Mouse (Mus musculus) stomach, postnatal 0 days (tissue): ENCODE results near the gene Dmac1.

Experiments used
- CTCF ChIP-seq: IDR thresholded peaks from 2 replicates; pipeline ENCODE4 v1.5.1; 2016; ENCODE audit warnings: antibody characterized with exemption, low read depth, mild to moderate bottlenecking, moderate library complexity
- EP300 ChIP-seq: optimal IDR thresholded peaks from 2 replicates; pipeline ENCODE3; 2016; ENCODE audit warnings: antibody characterized with exemption

DNA sequence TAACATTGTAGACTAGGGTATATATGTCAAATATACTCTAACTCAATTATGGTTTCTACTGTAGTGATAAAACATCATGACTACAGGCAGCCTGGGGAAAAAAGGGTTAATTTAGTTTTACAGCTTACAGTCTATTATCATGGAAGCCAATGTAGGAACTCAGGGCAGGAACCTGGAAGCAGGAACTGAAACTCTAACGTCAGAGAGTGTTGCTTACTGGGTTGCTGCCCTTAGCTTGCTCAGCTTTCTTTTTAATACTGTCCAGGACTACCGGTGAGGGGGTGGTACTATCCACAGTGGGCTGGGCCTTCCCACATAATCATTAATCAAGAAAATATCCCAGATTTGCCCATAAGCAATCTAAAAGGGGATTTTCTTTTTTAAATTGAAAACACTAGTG is 2.4 kb downstream of the Dmac1 start:
- TF ChIP-seq CTCF (no peak), EP300 (no peak)
